Mouse (Mus musculus) myocyte (in vitro differentiated cells): ENCODE data around the gene Col4a2. TPM values are rescaled to one million over a fixed set of nuclear protein-coding genes. Genes with fewer than 3 reads are reported as not detected.
A peak's percentile ranks its signal among the peaks of the same experiment; 100 is the strongest.

Experiments
- H3K27me3 ChIP-seq: one replicate; pipeline ENCODE4 v1.6.1; 2011; ENCODE audit not compliant: control insufficient read depth, insufficient read depth, insufficient read length
- H3K36me3 ChIP-seq: one replicate; pipeline ENCODE4 v1.6.1; 2011; ENCODE audit not compliant: control insufficient read depth, insufficient read depth
- H3K4me2 ChIP-seq: one replicate; pipeline ENCODE4 v1.6.1; 2011; ENCODE audit warnings: low read depth, control low read depth
- H3K4me3 ChIP-seq: one replicate; pipeline ENCODE4 v1.5.1; 2011; ENCODE audit warnings: mild to moderate bottlenecking, control low read depth, moderate library complexity
- H3K79me2 ChIP-seq: one replicate; pipeline ENCODE4 v1.6.1; 2011; ENCODE audit not compliant: control insufficient read depth, insufficient read depth
- H3ac ChIP-seq: one replicate; pipeline ENCODE4 v1.6.1; 2011; ENCODE audit not compliant: control insufficient read depth, insufficient read length
- CEBPB ChIP-seq: IDR thresholded peaks from 2 replicates; pipeline ENCODE4 v1.6.1; 2011; ENCODE audit warnings: mild to moderate bottlenecking, moderate library complexity; ENCODE audit not compliant: poor library complexity, insufficient read depth, severe bottlenecking
- E2F4 ChIP-seq: IDR thresholded peaks from one replicate; pipeline ENCODE4 v1.6.1; 2011; ENCODE audit warnings: mild to moderate bottlenecking, control low read depth, moderate library complexity; ENCODE audit not compliant: insufficient read depth
- MAX ChIP-seq: IDR thresholded peaks from one replicate; pipeline ENCODE4 v1.6.1; 2011; ENCODE audit warnings: low read depth, mild to moderate bottlenecking, control low read depth
- MYOD1 ChIP-seq, 3 experiments: IDR thresholded peaks; one replicate each; pipeline ENCODE4 v1.6.1; 2011; ENCODE audit warnings: control low read depth in 2 of 3, low read depth in 2 of 3, mild to moderate bottlenecking in 2 of 3, moderate library complexity in 1 of 3; ENCODE audit not compliant: insufficient read length in 2 of 3, control insufficient read depth in 1 of 3
- MYOG ChIP-seq, 3 experiments: IDR thresholded peaks; one replicate each; pipeline ENCODE4 v1.6.1; 2011; ENCODE audit warnings: control low read depth in 2 of 3, low read depth in 2 of 3, mild to moderate bottlenecking in 2 of 3; ENCODE audit not compliant: insufficient read length in 2 of 3, control insufficient read depth in 1 of 3, insufficient read depth in 1 of 3
- POLR2A ChIP-seq: IDR thresholded peaks from one replicate; pipeline ENCODE4 v1.6.1; 2011; ENCODE audit warnings: low read depth, mild to moderate bottlenecking, control low read depth, moderate library complexity; ENCODE audit not compliant: insufficient read length
- POLR2AphosphoS2 ChIP-seq: IDR thresholded peaks from one replicate; pipeline ENCODE4 v1.6.1; 2011; ENCODE audit warnings: low read depth, control low read depth; ENCODE audit not compliant: insufficient read length
- REST ChIP-seq: IDR thresholded peaks from one replicate; pipeline ENCODE4 v1.6.1; 2011; ENCODE audit warnings: mild to moderate bottlenecking, control low read depth, moderate library complexity; ENCODE audit not compliant: insufficient read depth, insufficient read length
- SRF ChIP-seq: IDR thresholded peaks from one replicate; pipeline ENCODE4 v1.6.1; 2011; ENCODE audit warnings: low read depth; ENCODE audit not compliant: control insufficient read depth, insufficient read length
- TCF12 ChIP-seq: IDR thresholded peaks from one replicate; pipeline ENCODE4 v1.6.1; 2011; ENCODE audit warnings: mild to moderate bottlenecking, control low read depth; ENCODE audit not compliant: poor library complexity, insufficient read depth, severe bottlenecking
- TCF3 ChIP-seq: IDR thresholded peaks from one replicate; pipeline ENCODE4 v1.6.1; 2011; ENCODE audit warnings: low read depth, control low read depth; ENCODE audit not compliant: insufficient read length
- USF1 ChIP-seq: IDR thresholded peaks from one replicate; pipeline ENCODE4 v1.6.1; 2011; ENCODE audit warnings: low read depth, mild to moderate bottlenecking, control low read depth, moderate library complexity
- polyA plus RNA-seq: library from polyadenylated mRNA; unstranded; fragments of >200 nt; fragmentation: generic; extraction: Trizol; gene quantifications from one replicate; pipeline ENCODE4 v1.2.1, GENCODE M21; 2012; ENCODE audit warnings: missing spikeins

The Col4a2 gene
- polyA plus RNA-seq, 1 experiment: 47.3 TPM

DNA sequence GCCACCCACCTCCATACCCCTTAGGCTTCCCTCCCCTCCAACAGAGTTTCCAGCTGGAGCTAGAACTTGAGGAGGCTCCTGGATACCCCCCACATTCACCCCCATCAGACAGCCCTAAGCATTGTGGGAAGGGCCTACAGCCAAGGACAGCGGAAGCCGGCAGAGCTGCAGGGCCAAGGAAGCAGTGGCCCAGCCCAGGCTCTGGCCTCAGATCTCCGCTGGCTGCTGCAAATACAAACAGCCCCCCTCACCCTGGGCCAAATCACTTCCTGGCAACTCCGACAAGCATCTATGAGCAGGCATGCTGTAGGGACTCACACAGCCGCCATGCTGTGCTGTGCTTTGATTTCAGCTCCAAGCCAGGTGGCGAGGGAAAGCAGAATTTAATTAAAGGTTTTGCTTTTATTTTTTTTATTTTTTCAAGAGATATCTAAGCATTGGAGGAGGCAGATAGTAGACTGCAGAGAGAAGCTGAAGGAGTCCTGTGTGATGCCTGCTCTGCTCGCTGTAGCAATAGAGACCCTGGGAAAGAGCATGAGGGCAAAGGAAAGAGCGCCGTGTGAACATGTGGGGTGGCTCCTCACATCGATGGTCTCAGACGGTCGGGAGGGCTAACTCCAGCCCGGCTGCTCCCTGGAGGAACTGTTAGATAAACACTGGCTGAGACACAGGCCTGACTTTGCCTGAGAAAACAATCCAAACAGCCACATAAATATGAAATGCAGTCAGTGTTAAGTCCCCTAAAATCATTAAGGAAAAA is 93.3 kb downstream of the Col4a2 start:
- Histone ChIP-seq H3K27me3 (no peaks in the 10 kb centered on the region), H3K4me2 (no peak overlapping the region), H3ac (no peak overlapping the region), H3K4me3 (no peak overlapping the region), H3K79me2 (no peaks in the 10 kb centered on the region), H3K36me3 (peaks cover 5% of the 10 kb centered on the region)
- no peak for TF ChIP-seq MYOG (IDR thresholded peaks at IDR 0.05; ENCODE audit: control insufficient read depth in 1 of 3, insufficient read depth in 1 of 3, insufficient read length in 2 of 3, low read depth in 2 of 3)
- TF ChIP-seq MAX: no peak
- no peak for TF ChIP-seq SRF
- no peak for TF ChIP-seq TCF3
- no peak for TF ChIP-seq REST
- no peak for TF ChIP-seq POLR2A
- TF ChIP-seq CEBPB: no peak
- TF ChIP-seq E2F4: no peak
- no peak for TF ChIP-seq POLR2AphosphoS2
- TF ChIP-seq MYOD1 (IDR thresholded peaks at IDR 0.05; ENCODE audit: control insufficient read depth in 1 of 3, insufficient read length in 2 of 3, low read depth in 2 of 3): no peak
- TF ChIP-seq TCF12: no peak
- TF ChIP-seq USF1: no peak

DNA sequence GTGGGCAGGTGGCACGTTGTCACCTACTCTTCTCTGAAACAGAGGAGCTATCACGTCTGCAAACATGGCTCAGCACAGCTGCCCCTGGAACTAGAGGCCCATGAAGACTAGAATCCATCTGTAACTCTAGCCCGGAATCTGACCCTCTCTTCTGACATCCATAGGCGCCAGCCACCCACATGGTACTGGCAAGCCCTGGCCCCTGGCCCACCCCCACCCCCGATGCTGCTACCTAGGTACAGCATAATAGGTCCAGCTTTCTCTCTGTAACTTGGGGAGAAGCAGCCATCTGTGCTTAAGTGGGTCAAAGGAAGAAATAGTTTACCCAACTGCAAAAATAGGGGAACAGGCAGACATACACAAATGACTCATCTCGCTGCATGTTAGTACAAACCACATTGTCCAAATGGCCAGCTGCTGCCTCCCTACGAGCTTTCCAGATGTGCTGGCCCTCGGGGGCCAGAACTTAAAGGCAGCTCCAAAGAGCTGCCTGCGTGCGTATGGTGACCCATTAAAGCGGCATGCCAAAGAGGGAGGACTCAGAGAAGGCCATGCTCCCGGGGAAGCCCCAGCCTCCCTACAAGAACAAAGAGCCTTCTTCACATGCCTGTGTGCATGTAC is 99.0 kb downstream of the Col4a2 start:
- H3K4me2 ChIP-seq: peak overlapping the region; percentile 60
- no peak overlapping the region for H3K4me3 ChIP-seq
- no peaks in the 10 kb centered on the region for H3K27me3 ChIP-seq
- H3ac ChIP-seq: no peak overlapping the region
- H3K36me3 ChIP-seq: no peaks in the 10 kb centered on the region
- no peaks in the 10 kb centered on the region for H3K79me2 ChIP-seq
- TF ChIP-seq MYOD1 (IDR thresholded peaks at IDR 0.05; ENCODE audit: control insufficient read depth in 1 of 3, insufficient read length in 2 of 3, low read depth in 2 of 3): peak in 2 of 3 experiments; percentile 66 to 67
- TF ChIP-seq REST: no peak
- peak; percentile 15 for TF ChIP-seq TCF3
- peak; percentile 38 for TF ChIP-seq TCF12
- TF ChIP-seq MYOG (IDR thresholded peaks at IDR 0.05; ENCODE audit: control insufficient read depth in 1 of 3, insufficient read depth in 1 of 3, insufficient read length in 2 of 3, low read depth in 2 of 3): peak in 1 of 3 experiments; percentile 18
- TF ChIP-seq POLR2A: no peak

DNA sequence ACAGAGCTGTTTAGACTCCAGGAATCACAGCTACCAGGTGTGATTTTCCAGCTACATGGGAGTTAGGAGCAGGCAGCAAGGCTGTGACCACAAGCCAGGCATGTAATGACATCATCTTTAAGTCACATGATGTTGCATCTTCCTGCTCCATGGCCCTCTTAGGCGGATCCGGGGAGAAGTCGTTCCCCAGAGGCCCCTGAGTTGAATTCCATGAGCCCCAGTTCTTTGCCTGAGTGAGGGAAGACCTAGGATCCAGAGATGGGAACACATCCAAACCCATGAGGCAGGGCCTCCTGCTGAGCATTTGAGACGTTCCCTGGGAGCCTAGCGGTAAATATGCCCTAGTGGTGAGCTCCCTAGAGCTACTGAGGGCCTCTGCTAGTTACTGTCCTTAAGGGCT is 99.8 kb downstream of the Col4a2 start:
- Histone ChIP-seq H3K4me3 (no peak overlapping the region), H3K27me3 (no peaks in the 10 kb centered on the region), H3ac (no peak overlapping the region), H3K79me2 (no peaks in the 10 kb centered on the region), H3K4me2 (peak overlapping the region; percentile 60), H3K36me3 (no peaks in the 10 kb centered on the region)
- no peak for TF ChIP-seq SRF
- TF ChIP-seq E2F4: no peak
- TF ChIP-seq USF1: peak; percentile 90

DNA sequence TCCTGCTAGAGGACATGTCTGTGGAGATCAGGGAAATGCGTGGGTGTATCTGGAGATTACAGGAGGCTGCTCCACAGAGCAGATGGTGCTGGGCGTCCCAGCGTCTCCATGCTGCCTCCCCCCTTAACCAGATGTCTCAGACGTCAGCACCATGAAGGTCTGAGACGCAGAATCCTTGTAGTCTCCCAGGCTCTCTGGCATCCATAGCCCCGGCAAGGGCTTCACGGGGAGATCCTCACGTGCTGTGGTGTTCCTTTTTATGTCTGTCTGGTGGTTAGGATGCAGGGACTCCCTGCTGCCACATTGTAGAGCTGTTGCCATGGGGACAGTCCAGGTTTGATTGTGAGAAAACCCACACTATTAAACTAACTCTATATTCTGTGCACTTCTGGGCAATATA is 101.7 kb downstream of the Col4a2 start:
- TF ChIP-seq MYOD1 (IDR thresholded peaks at IDR 0.05; ENCODE audit: control insufficient read depth in 1 of 3, insufficient read length in 2 of 3, low read depth in 2 of 3): peak in 2 of 3 experiments; percentile 28 to 35
- no peak for TF ChIP-seq USF1
- Histone ChIP-seq H3K4me2 (no peak overlapping the region), H3K79me2 (no peaks in the 10 kb centered on the region), H3ac (no peak overlapping the region), H3K36me3 (no peaks in the 10 kb centered on the region), H3K4me3 (no peak overlapping the region), H3K27me3 (no peaks in the 10 kb centered on the region)

DNA sequence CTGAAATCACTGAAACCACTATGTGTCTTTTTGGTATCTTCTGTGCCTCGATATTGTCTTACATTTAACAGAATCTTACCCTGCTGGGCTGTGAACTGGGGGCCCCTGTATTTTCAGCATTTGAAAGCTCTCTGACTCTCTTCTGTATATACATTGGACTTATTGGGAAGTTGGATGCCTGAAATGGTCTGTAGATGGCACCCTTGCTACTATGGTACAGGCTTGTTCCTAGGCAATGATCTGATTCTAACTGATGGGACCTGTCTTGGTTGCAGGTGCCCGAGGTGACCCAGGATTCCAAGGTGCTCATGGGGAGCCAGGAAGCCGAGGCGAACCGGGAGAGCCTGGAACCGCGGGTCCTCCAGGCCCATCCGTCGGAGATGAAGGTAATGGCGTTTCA is 102.5 kb downstream of the Col4a2 start:
- H3K36me3 ChIP-seq: no peaks in the 10 kb centered on the region
- H3ac ChIP-seq: no peak overlapping the region
- no peak overlapping the region for H3K4me3 ChIP-seq
- TF ChIP-seq MYOD1 (IDR thresholded peaks at IDR 0.05; ENCODE audit: control insufficient read depth in 1 of 3, insufficient read length in 2 of 3, low read depth in 2 of 3) (no peak), SRF (no peak), REST (no peak), TCF3 (no peak), MAX (no peak), USF1 (no peak), POLR2AphosphoS2 (no peak), POLR2A (no peak), CEBPB (no peak), MYOG (IDR thresholded peaks at IDR 0.05; ENCODE audit: control insufficient read depth in 1 of 3, insufficient read depth in 1 of 3, insufficient read length in 2 of 3, low read depth in 2 of 3) (no peak), E2F4 (no peak), TCF12 (no peak)
- no peak overlapping the region for H3K4me2 ChIP-seq
- H3K27me3 ChIP-seq: no peaks in the 10 kb centered on the region
- H3K79me2 ChIP-seq: no peaks in the 10 kb centered on the region
